ENCODE assay signal across 8 mouse cellular contexts in the genomic region with DNA sequence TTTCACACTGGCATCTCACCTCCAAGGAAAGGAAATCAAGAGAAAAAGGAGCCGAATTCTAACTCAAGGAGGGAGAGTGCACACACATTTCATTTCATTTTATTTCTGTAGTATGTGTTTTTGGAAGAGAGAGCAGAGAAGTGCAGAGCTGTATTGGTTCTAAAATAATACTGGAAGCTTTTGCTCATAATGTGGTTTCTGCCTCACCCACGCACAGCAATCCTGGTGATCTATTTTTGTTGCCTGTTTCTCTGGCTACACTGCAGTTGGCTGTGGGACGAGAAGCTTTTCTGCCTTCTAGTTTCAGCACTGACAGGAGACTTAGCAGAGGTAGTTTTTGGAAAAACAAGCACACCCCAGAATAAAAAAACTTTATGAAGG.
DNase-seq lines count a peak whose midpoint lies in the region; ATAC-seq lines count a peak whose summit lies in the region.

No protein-coding gene starts in this region.

- H3K27me3 ChIP-seq in heart, embryonic 15.5 days, result no peaks in the 10 kb centered on the region

- intact Hi-C loops in heart, postnatal 25 days (cut with DNase I), result loop anchor here (5.0 kb wide), 2 partner anchors 57 to 82 kb away; no protein-coding TSS in a partner anchor
- intact Hi-C loops in left cerebral cortex, postnatal 25 days (cut with DNase I), result no loop called here

- H3K9me3 ChIP-seq in heart, embryonic 15.5 days (replicated peaks), result no peaks in the 10 kb centered on the region

- H3K4me3 ChIP-seq in heart, embryonic 15.5 days, result peak overlapping the region; percentile 52

- peak overlapping the region; percentile 87 for H3K27ac ChIP-seq in heart, embryonic 15.5 days

- peaks cover 11% of the 10 kb centered on the region for H3K4me1 ChIP-seq in heart, embryonic 15.5 days (replicated peaks)

- H3K36me3 ChIP-seq in heart, embryonic 15.5 days, result no peaks in the 10 kb centered on the region

- H3K9ac ChIP-seq in heart, embryonic 15.5 days, result no peak overlapping the region

- peak; percentile 22 for DNase-seq in heart, adult 8-10 months (ENCODE audit: low spot score)
- no peak for DNase-seq in heart, postnatal 25 days (ENCODE audit: low spot score)
- peak; percentile 12 to 25 for DNase-seq in cerebellum, postnatal 10 days
- DNase-seq in left cerebral cortex, postnatal 25 days (ENCODE audit: low spot score in 2 of 2), result peak; percentile 74 to 96
- peak; percentile 91 for DNase-seq in telencephalon, adult 2 months (ENCODE audit: low read depth, low spot score)
- no peak for DNase-seq in thymus, postnatal 0 days (ENCODE audit: low spot score)
- no peak for DNase-seq in adrenal gland, adult 2 months

- WGBS in heart, embryonic 15.5 days, result 22% methylated on average over 3 of the region's 3 CpGs

- peak; percentile 48; the same call in 1 of the 2 replicates for ATAC-seq in heart, embryonic 15.5 days (replicated peaks; ENCODE audit: insufficient number of reproducible peaks, insufficient read depth, low FRiP score, low read depth)

- peak overlapping the region; percentile 57 for H3K4me2 ChIP-seq in heart, embryonic 15.5 days

Comparison
In these comparisons a context has a peak if more than half of its experiments do, and no peak if none do; other contexts are left out.
1. DNase-seq: peak in heart, adult 8-10 months (single experiment), cerebellum, postnatal 10 days (2 of 2), left cerebral cortex, postnatal 25 days (2 of 2) and telencephalon, adult 2 months (single experiment); none in heart, postnatal 25 days (single experiment), thymus, postnatal 0 days (single experiment) and adrenal gland, adult 2 months (single experiment).